ENCODE assay signal across 8 mouse cellular contexts in the genomic region with DNA sequence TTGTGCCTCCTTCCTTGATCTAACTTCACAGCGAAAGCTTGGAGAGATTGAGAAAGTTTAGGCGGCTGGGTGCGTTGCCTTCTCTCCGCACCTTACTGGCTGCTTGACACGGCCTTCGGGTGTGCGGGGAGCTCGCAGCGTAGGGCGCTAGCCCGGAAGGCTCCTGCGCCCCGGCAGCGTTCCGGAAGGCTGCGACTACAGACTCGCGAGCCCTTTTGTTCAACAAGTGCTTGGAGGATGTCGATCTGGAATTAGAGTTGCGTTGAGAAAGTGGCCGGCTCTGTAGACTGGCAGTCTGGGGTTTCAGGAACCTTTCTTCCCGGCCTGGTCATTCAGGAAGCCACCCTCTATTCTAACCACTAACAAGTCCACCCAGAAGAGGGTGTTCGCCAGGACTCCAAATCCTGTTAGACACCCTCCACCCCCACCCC. TPM values are rescaled to one million over a fixed set of nuclear protein-coding genes. Genes with fewer than 3 reads are reported as not detected.
DNase-seq lines count a peak whose midpoint lies in the region; ATAC-seq and TF ChIP-seq lines count a peak whose summit lies in the region.

No protein-coding gene starts in this region.

- no peaks in the 10 kb centered on the region for H3K36me3 ChIP-seq in kidney, adult 2 months (ENCODE audit: control insufficient read depth, insufficient read depth, low read length)
- H3K36me3 ChIP-seq in small intestine, adult 2 months (ENCODE audit: control insufficient read depth, insufficient read depth, low read length), result no peaks in the 10 kb centered on the region

- TF ChIP-seq CTCF in bone marrow, adult 2 months (IDR thresholded peaks at IDR 0.05; ENCODE audit: control insufficient read depth, insufficient read depth, low read length), result no peak
- no peak for TF ChIP-seq CTCF in kidney, adult 2 months (conservative IDR thresholded peaks at IDR 0.05; ENCODE audit: insufficient read depth, insufficient read length, low read depth, low read length)
- TF ChIP-seq CTCF in small intestine, adult 2 months (IDR thresholded peaks at IDR 0.05; ENCODE audit: extremely low read depth, insufficient read length, insufficient replicate concordance, low read depth, low read length), result no peak

- no peaks in the 10 kb centered on the region; the same call in 1 of the 2 replicates for H3K4me1 ChIP-seq in bone marrow, adult 2 months (ENCODE audit: control insufficient read depth, insufficient read depth, low read length)
- peaks cover 23% of the 10 kb centered on the region for H3K4me1 ChIP-seq in kidney, adult 2 months (ENCODE audit: control insufficient read depth, insufficient read depth, low read length)
- H3K4me1 ChIP-seq in small intestine, adult 2 months (ENCODE audit: control insufficient read depth, insufficient read depth, insufficient read length, low read length), result peaks cover 36% of the 10 kb centered on the region; the same call in 1 of the 2 replicates

- peak overlapping the region; percentile 48 for H3K27ac ChIP-seq in bone marrow, adult 2 months (ENCODE audit: control insufficient read depth, insufficient read depth, low read depth, low read length, poor library complexity)
- H3K27ac ChIP-seq in kidney, adult 2 months (ENCODE audit: insufficient read depth, low read depth, low read length), result peak overlapping the region; percentile 78
- H3K27ac ChIP-seq in small intestine, adult 2 months (ENCODE audit: insufficient read depth, low read depth, low read length), result peak overlapping the region; percentile 54

- no peaks in the 10 kb centered on the region for H3K27me3 ChIP-seq in kidney, adult 2 months (replicated peaks; ENCODE audit: control insufficient read depth, insufficient read depth, low read length)
- no peaks in the 10 kb centered on the region for H3K27me3 ChIP-seq in small intestine, adult 2 months (ENCODE audit: control insufficient read depth, insufficient read depth, low read length)

- H3K4me3 ChIP-seq in bone marrow, adult 2 months (replicated peaks; ENCODE audit: control insufficient read depth, low read depth, low read length), result peak overlapping the region; percentile 90
- peak overlapping the region; percentile 97 for H3K4me3 ChIP-seq in kidney, adult 2 months (ENCODE audit: insufficient read depth, low read depth, low read length)
- H3K4me3 ChIP-seq in small intestine, adult 2 months (ENCODE audit: low read depth, low read length), result peak overlapping the region; percentile 80

- no peak for TF ChIP-seq POLR2A in bone marrow, adult 2 months (IDR thresholded peaks at IDR 0.05; ENCODE audit: borderline replicate concordance, control insufficient read depth, low read depth, low read length)
- no peak for TF ChIP-seq POLR2A in kidney, adult 2 months (IDR thresholded peaks at IDR 0.05; ENCODE audit: low read depth, low read length)
- TF ChIP-seq POLR2A in small intestine, adult 2 months (IDR thresholded peaks at IDR 0.05; ENCODE audit: low read depth, low read length), result no peak

- peak; percentile 13 for DNase-seq in ovary, postnatal 14 days (ENCODE audit: low spot score)
- DNase-seq in ovary, postnatal 10 days (ENCODE audit: low spot score), result no peak
- peak; percentile 45 for DNase-seq in kidney, adult 2 months
- DNase-seq in lung, postnatal 10 days, result peak; percentile 54
- DNase-seq in layer of hippocampus, adult 9-10 months (ENCODE audit: low spot score), result no peak

- peak; percentile 15 for ATAC-seq in granulocyte monocyte progenitor cell, adult 5-6 weeks (replicated peaks; ENCODE audit: poor library complexity, severe bottlenecking)

- under 1% methylated on average over 23 of the region's 23 CpGs for WGBS in bone marrow, adult 2 months
- WGBS in kidney, adult 2 months, result under 1% methylated on average over 23 of the region's 23 CpGs
- under 1% methylated on average over 23 of the region's 23 CpGs for WGBS in small intestine, adult 2 months

RNA-seq across cellular contexts. Expression of a gene that starts 1.2 kb away (rescaled TPM):
- 20.7 and 36.1 TPM in 2 replicates for polyA plus RNA-seq in bone marrow, adult 2 months (2011; ENCODE audit: insufficient read depth, insufficient read length, low replicate concordance, missing spikeins)
- total RNA-seq in granulocyte monocyte progenitor cell, adult 5-6 weeks (2014; fragmentation: Nextera tagmentation), result 58.9 and 59.4 TPM in 2 replicates
- 19.6 and 21.7 TPM in 2 replicates for total RNA-seq in granulocyte monocyte progenitor cell, adult 5-6 weeks (2017)
- polyA plus RNA-seq in kidney, adult 2 months (2012; rRNA removed), result 128 and 144 TPM in 2 replicates
- polyA plus RNA-seq in small intestine, adult 2 months (2012; rRNA removed), result 35.9 and 63.4 TPM in 2 replicates

Comparison
In these comparisons a context has a peak if more than half of its experiments do, and no peak if none do; other contexts are left out.
1. DNase-seq: peak in ovary, postnatal 14 days (single experiment), kidney, adult 2 months (single experiment) and lung, postnatal 10 days (single experiment); none in ovary, postnatal 10 days (single experiment) and layer of hippocampus, adult 9-10 months (single experiment).
2. Peak in every context shown above with its lines, with median percentiles within 50 percentile points of each other: H3K27ac ChIP-seq and H3K4me3 ChIP-seq.